Mouse (Mus musculus) small intestine, adult 2 months (tissue): ENCODE measurements at regions not wholly inside any gene's neighbourhood (a gene's known extent, or its start where the extent isn't known, plus 50 kb on each side); places are given as distances from the start of the nearest gene placed in this dataset.

ENCODE experiments used
- CTCF ChIP-seq: fragments of 200-500 bp; IDR thresholded peaks from 2 replicates; pipeline ENCODE4 v1.5.1; 2012; ENCODE audit warnings: low read depth, mild to moderate bottlenecking, control low read depth, inconsistent platforms, low read length, moderate library complexity, mixed read lengths; ENCODE audit not compliant: insufficient replicate concordance, insufficient read length; ENCODE audit errors: extremely low read depth
- POLR2A ChIP-seq: fragments of 200-500 bp; IDR thresholded peaks from 2 replicates; pipeline ENCODE4 v1.6.1; 2012; ENCODE audit warnings: low read depth, mild to moderate bottlenecking, control low read depth, inconsistent platforms, low read length, moderate library complexity

- TF ChIP-seq CTCF (no peak), POLR2A (no peak)
Observed at GRCm38 (mm10) chr6:123971180-123971579, 53.2 kb upstream of the Vmn2r26 start.
